Mouse (Mus musculus): ENCODE data around the gene BC100530. TPM values are rescaled to one million over a fixed set of nuclear protein-coding genes. Genes with fewer than 3 reads are reported as not detected.
"Not testable (repeated sequence)": the region's sequence is repeated elsewhere in the genome, so short reads cannot be mapped to it uniquely, and the experiment has no call there.

BC100530 gene
- polyA plus RNA-seq (2015; fragmentation: Nextera tagmentation; extraction: Ambion mirVana), result 56.2 and 74.4 TPM in 2 replicates

GRCm38 (mm10) chr16:36367648-36368047, at the start of gene BC100530:
BC100530 (minus strand) TSS chr16:36367748.
- not testable (repeated sequence) for H3K4me3 ChIP-seq (replicated peaks); H3K36me3 ChIP-seq; H3K4me2 ChIP-seq; H3K4me1 ChIP-seq; H3K9ac ChIP-seq; H3K27ac ChIP-seq; ATAC-seq (ENCODE audit: insufficient read depth, low FRiP score, low read depth); H3K9me3 ChIP-seq; H3K27me3 ChIP-seq (replicated peaks)
- 73% methylated on average over 3 of the region's 3 CpGs for WGBS

DNA sequence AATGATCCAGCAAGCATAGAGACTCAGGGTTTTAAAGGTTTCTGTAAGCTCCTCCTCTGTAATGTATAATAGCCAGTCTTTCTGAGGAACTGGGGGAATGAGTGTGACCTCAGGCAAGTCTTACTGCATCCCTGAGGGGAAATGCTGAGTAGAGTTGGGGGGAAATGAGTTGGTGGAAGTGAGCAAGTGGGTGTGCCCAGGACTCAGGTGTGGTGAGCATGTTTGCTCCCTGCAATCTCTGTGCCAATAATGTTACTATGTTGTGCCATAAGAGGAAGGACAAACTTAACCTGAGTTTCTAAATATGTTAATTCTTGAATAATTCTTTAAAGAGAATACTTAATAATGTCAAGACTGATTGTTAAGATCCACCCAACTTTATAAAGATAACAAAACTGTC, 40.8 kb upstream of the BC100530 start, which contains the start of gene Stfa2:
Stfa2 (minus strand) TSS at position 101 of the 400 bp plus-strand sequence.
- no peaks in the 10 kb centered on the region for H3K27me3 ChIP-seq (replicated peaks)
- no peak within 1 kb of the TSS for H3K4me3 ChIP-seq (replicated peaks)
- H3K9me3 ChIP-seq, result no peaks in the 10 kb centered on the region
- no peaks in the 10 kb centered on the region for H3K4me1 ChIP-seq
- no peaks in the 10 kb centered on the region for H3K36me3 ChIP-seq
- no peak within 1 kb of the TSS for H3K4me2 ChIP-seq
- no peak within 1 kb of the TSS for H3K27ac ChIP-seq
- H3K9ac ChIP-seq, result no peak within 1 kb of the TSS
- ATAC-seq (ENCODE audit: insufficient read depth, low FRiP score, low read depth), result no peak

GRCm38 (mm10) chr16:36389060-36389459, 21.5 kb upstream of the BC100530 start:
- no peak for ATAC-seq (ENCODE audit: insufficient read depth, low FRiP score, low read depth)
- H3K9me3 ChIP-seq, result no peaks in the 10 kb centered on the region
- no peaks in the 10 kb centered on the region for H3K27me3 ChIP-seq (replicated peaks)
- H3K36me3 ChIP-seq, result no peaks in the 10 kb centered on the region
- no peak overlapping the region for H3K4me3 ChIP-seq (replicated peaks)
- H3K4me2 ChIP-seq, result peak overlapping the region; percentile 34; the same call in 1 of the 2 replicates
- 28% methylated on average over 4 of the region's 4 CpGs for WGBS
- no peak overlapping the region for H3K9ac ChIP-seq
- H3K4me1 ChIP-seq, result no peaks in the 10 kb centered on the region
- H3K27ac ChIP-seq, result no peak overlapping the region

GRCm38 (mm10) chr16:36337171-36337570, 30.4 kb downstream of the BC100530 start:
- H3K4me3 ChIP-seq (replicated peaks), result no peak overlapping the region
- no peaks in the 10 kb centered on the region for H3K27me3 ChIP-seq (replicated peaks)
- H3K36me3 ChIP-seq, result no peaks in the 10 kb centered on the region
- no peak overlapping the region for H3K4me2 ChIP-seq
- WGBS, result 55% methylated on average over 2 of the region's 2 CpGs
- no peaks in the 10 kb centered on the region for H3K9me3 ChIP-seq
- no peaks in the 10 kb centered on the region for H3K4me1 ChIP-seq
- no peak overlapping the region for H3K27ac ChIP-seq
- ATAC-seq (ENCODE audit: insufficient read depth, low FRiP score, low read depth), result no peak
- H3K9ac ChIP-seq, result no peak overlapping the region

DNA sequence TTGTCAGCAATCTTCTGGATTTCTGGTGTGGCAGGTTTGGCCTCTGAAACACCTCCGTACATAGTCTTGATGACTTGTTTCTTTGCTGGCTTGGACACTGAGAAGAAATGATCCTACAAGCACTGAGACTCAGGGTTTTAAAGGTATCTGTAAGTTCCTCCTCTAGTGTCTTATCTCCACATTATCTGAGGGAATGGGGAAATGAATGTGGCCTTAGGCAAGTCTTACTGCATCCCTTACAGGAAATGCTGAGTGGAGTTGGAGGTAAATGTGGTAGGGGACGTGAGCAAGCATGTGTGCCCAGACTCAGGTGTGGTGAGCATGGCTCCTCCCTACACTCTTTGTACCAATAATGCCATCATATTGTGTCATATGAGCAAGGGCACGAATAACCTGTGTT, 33.3 kb downstream of the BC100530 start, which contains the start of gene BC117090:
BC117090 (minus strand) TSS at position 101 of the 400 bp plus-strand sequence.
- no peak within 1 kb of the TSS for H3K4me3 ChIP-seq (replicated peaks)
- H3K4me1 ChIP-seq, result no peaks in the 10 kb centered on the region
- ATAC-seq (ENCODE audit: insufficient read depth, low FRiP score, low read depth), result no peak
- no peak within 1 kb of the TSS for H3K4me2 ChIP-seq
- no peak within 1 kb of the TSS for H3K9ac ChIP-seq
- H3K9me3 ChIP-seq, result no peaks in the 10 kb centered on the region
- no peaks in the 10 kb centered on the region for H3K36me3 ChIP-seq
- no peaks in the 10 kb centered on the region for H3K27me3 ChIP-seq (replicated peaks)
- H3K27ac ChIP-seq, result no peak within 1 kb of the TSS
- WGBS, result 72% methylated on average over 3 of the region's 3 CpGs

- no peaks in the 10 kb centered on the region for H3K4me1 ChIP-seq
- H3K9me3 ChIP-seq, result no peaks in the 10 kb centered on the region
- H3K4me3 ChIP-seq (replicated peaks), result no peak overlapping the region
- H3K9ac ChIP-seq, result no peak overlapping the region
- H3K36me3 ChIP-seq, result no peaks in the 10 kb centered on the region
- no peak overlapping the region for H3K27ac ChIP-seq
- H3K4me2 ChIP-seq, result no peak overlapping the region
- H3K27me3 ChIP-seq (replicated peaks), result no peaks in the 10 kb centered on the region
- no peak for ATAC-seq (ENCODE audit: insufficient read depth, low FRiP score, low read depth)
Observed at GRCm38 (mm10) chr16:36319286-36319685, 48.3 kb downstream of the BC100530 start.

- not testable (repeated sequence) for H3K4me1 ChIP-seq; H3K27ac ChIP-seq; ATAC-seq (ENCODE audit: insufficient read depth, low FRiP score, low read depth); H3K4me3 ChIP-seq (replicated peaks); H3K27me3 ChIP-seq (replicated peaks); H3K4me2 ChIP-seq; H3K36me3 ChIP-seq; H3K9me3 ChIP-seq; H3K9ac ChIP-seq
- WGBS, result 84% methylated on average over 6 of the region's 6 CpGs
Observed at GRCm38 (mm10) chr16:36316111-36316510, 51.4 kb downstream of the BC100530 start.

Other genes starting within 250 kb of the BC100530 start
- 4.0 and 11.8 TPM in 2 replicates for gene Csta1, start 236.5 kb downstream of the BC100530 start, polyA plus RNA-seq (2015; fragmentation: Nextera tagmentation; extraction: Ambion mirVana)
- gene Stfa2l1, start 210.9 kb downstream of the BC100530 start, polyA plus RNA-seq (2015; fragmentation: Nextera tagmentation; extraction: Ambion mirVana), result 13.8 and 17.6 TPM in 2 replicates
- gene Gm5483, start 183.5 kb downstream of the BC100530 start, polyA plus RNA-seq (2015; fragmentation: Nextera tagmentation; extraction: Ambion mirVana), result 38.5 and 45.8 TPM in 2 replicates
- gene Gm5416, start 157.3 kb downstream of the BC100530 start, polyA plus RNA-seq (2015; fragmentation: Nextera tagmentation; extraction: Ambion mirVana), result 2.4 and 2.6 TPM in 2 replicates
- gene 2010005H15Rik, start 146.3 kb downstream of the BC100530 start, polyA plus RNA-seq (2015; fragmentation: Nextera tagmentation; extraction: Ambion mirVana), result 4.8 and 11.6 TPM in 2 replicates
- gene Stfa1, start 90.8 kb downstream of the BC100530 start, polyA plus RNA-seq (2015; fragmentation: Nextera tagmentation; extraction: Ambion mirVana), result 65.4 and 81.5 TPM in 2 replicates
- gene BC117090, start 33.4 kb downstream of the BC100530 start, polyA plus RNA-seq (2015; fragmentation: Nextera tagmentation; extraction: Ambion mirVana), result 0.78 and 0.81 TPM in 2 replicates
- 9.3 and 13.6 TPM in 2 replicates for gene Stfa2, start 40.7 kb upstream of the BC100530 start, polyA plus RNA-seq (2015; fragmentation: Nextera tagmentation; extraction: Ambion mirVana)
- gene Stfa3, start 87.6 kb upstream of the BC100530 start, polyA plus RNA-seq (2015; fragmentation: Nextera tagmentation; extraction: Ambion mirVana), result 17.2 and 23.5 TPM in 2 replicates
- gene Casr, start 194.4 kb upstream of the BC100530 start, polyA plus RNA-seq (2015; fragmentation: Nextera tagmentation; extraction: Ambion mirVana), result 0.09 and 0.12 TPM in 2 replicates